Mouse (Mus musculus): ENCODE data around the gene Cnnm3. TPM values are rescaled to one million over a fixed set of nuclear protein-coding genes. Genes with fewer than 3 reads are reported as not detected.

Cnnm3 gene
- 26.6 and 38.5 TPM in 2 replicates for polyA plus RNA-seq (2012; ENCODE audit: low replicate concordance)

GRCm38 (mm10) chr1:36511289-36512021, at the start of gene Cnnm3:
Cnnm3 (plus strand) TSS chr1:36511867.

GRCm38 (mm10) chr1:36471181-36472105, 40.2 kb upstream of the Cnnm3 start, which contains the start of gene Cnnm4:
Cnnm4 (plus strand) TSS chr1:36471620.

GRCm38 (mm10) chr1:36536783-36537182, 25.1 kb downstream of the Cnnm3 start, which contains the start of gene Ankrd23:
Ankrd23 (minus strand) TSS chr1:36536883.

GRCm38 (mm10) chr1:36539186-36539585, 27.5 kb downstream of the Cnnm3 start, which contains the start of gene Gm42417:
Gm42417 (minus strand) TSS chr1:36539429.

GRCm38 (mm10) chr1:36546888-36547471, 35.3 kb downstream of the Cnnm3 start, which contains the start of gene Ankrd39:
Ankrd39 (minus strand) TSS chr1:36547445.

GRCm38 (mm10) chr1:36558031-36558993, 46.6 kb downstream of the Cnnm3 start, which contains the start of gene Sema4c:
Sema4c (minus strand) TSS chr1:36558349.

Other genes with a start within 250 kb of the Cnnm3 start
- gene Neurl3, start 237.2 kb upstream of the Cnnm3 start, polyA plus RNA-seq (2012; ENCODE audit: low replicate concordance): 51.7 and 68.0 TPM in 2 replicates
- gene Arid5a, start 204.1 kb upstream of the Cnnm3 start, polyA plus RNA-seq (2012; ENCODE audit: low replicate concordance): 124 and 262 TPM in 2 replicates
- 16.7 and 33.8 TPM in 2 replicates for gene Kansl3, start 142.7 kb upstream of the Cnnm3 start, polyA plus RNA-seq (2012; ENCODE audit: low replicate concordance)
- gene Fer1l5, start 139.6 kb upstream of the Cnnm3 start, polyA plus RNA-seq (2012; ENCODE audit: low replicate concordance): not detected in 2 replicates
- 7.6 and 12.2 TPM in 2 replicates for gene Lman2l, start 66.6 kb upstream of the Cnnm3 start, polyA plus RNA-seq (2012; ENCODE audit: low replicate concordance)
- 3.4 and 6.3 TPM in 2 replicates for gene Cnnm4, start 40.2 kb upstream of the Cnnm3 start, polyA plus RNA-seq (2012; ENCODE audit: low replicate concordance)
- gene Ankrd23, start 25.0 kb downstream of the Cnnm3 start, polyA plus RNA-seq (2012; ENCODE audit: low replicate concordance): 15.9 and 27.6 TPM in 2 replicates
- gene Gm42417, start 27.6 kb downstream of the Cnnm3 start, polyA plus RNA-seq (2012; ENCODE audit: low replicate concordance): 0.12 TPM in 1 of 2 replicates, not detected in the other
- gene Ankrd39, start 35.6 kb downstream of the Cnnm3 start, polyA plus RNA-seq (2012; ENCODE audit: low replicate concordance): 12.3 and 25.2 TPM in 2 replicates
- gene Sema4c, start 46.5 kb downstream of the Cnnm3 start, polyA plus RNA-seq (2012; ENCODE audit: low replicate concordance): 2.0 and 3.8 TPM in 2 replicates
- gene Fam178b, start 171.3 kb downstream of the Cnnm3 start, polyA plus RNA-seq (2012; ENCODE audit: low replicate concordance): 0.16 and 0.43 TPM in 2 replicates
- 497 and 729 TPM in 2 replicates for gene Cox5b, start 179.6 kb downstream of the Cnnm3 start, polyA plus RNA-seq (2012; ENCODE audit: low replicate concordance)
- gene 4933424G06Rik, start 198.3 kb downstream of the Cnnm3 start, polyA plus RNA-seq (2012; ENCODE audit: low replicate concordance): not detected in 2 replicates
- 51.5 and 54.1 TPM in 2 replicates for gene Actr1b, start 202.6 kb downstream of the Cnnm3 start, polyA plus RNA-seq (2012; ENCODE audit: low replicate concordance)
- 54.9 and 106 TPM in 2 replicates for gene Zap70, start 249.9 kb downstream of the Cnnm3 start, polyA plus RNA-seq (2012; ENCODE audit: low replicate concordance)